Mouse (Mus musculus) kidney, embryonic 16.5 days (tissue): ENCODE data around the gene Golga7b. TPM values are rescaled to one million over a fixed set of nuclear protein-coding genes. Genes with fewer than 3 reads are reported as not detected.
A peak's percentile ranks its signal among the peaks of the same experiment; 100 is the strongest.

ENCODE experiments used
- ATAC-seq: fragments of 200-750 bp; cut with Nextera tagmentation; 2 replicates; pipeline ENCODE4 v1.8.0; 2017; ENCODE audit warnings: moderate TSS enrichment; ENCODE audit not compliant: low FRiP score, low TSS enrichment
- H3K27ac ChIP-seq: fragments of 300-500 bp; sonication (generic); 2 replicates; pipeline ENCODE4 v1.5.1; 2014; ENCODE audit warnings: low read length
- H3K27me3 ChIP-seq: fragments of 300-500 bp; sonication (generic); 2 replicates; pipeline ENCODE4 v1.6.1; 2014; ENCODE audit warnings: low read length, control low read depth, mixed read lengths; ENCODE audit not compliant: insufficient read depth
- H3K36me3 ChIP-seq: fragments of 300-500 bp; sonication (generic); 2 replicates; pipeline ENCODE4 v1.6.1; 2014; ENCODE audit warnings: low read length, control low read depth, mixed read lengths; ENCODE audit not compliant: insufficient read depth
- H3K4me1 ChIP-seq: fragments of 300-500 bp; sonication (generic); 2 replicates; pipeline ENCODE4 v1.6.1; 2014; ENCODE audit warnings: low read length, control low read depth, mixed read lengths; ENCODE audit not compliant: insufficient read depth
- H3K4me2 ChIP-seq: fragments of 300-500 bp; sonication (generic); replicated peaks from 2 replicates; pipeline ENCODE4 v1.6.1; 2014; ENCODE audit warnings: low read depth, low read length
- H3K4me3 ChIP-seq: fragments of 300-500 bp; sonication (generic); 2 replicates; pipeline ENCODE4 v1.5.1; 2014; ENCODE audit warnings: mild to moderate bottlenecking, low read length
- H3K9ac ChIP-seq: fragments of 300-500 bp; sonication (generic); replicated peaks from 2 replicates; pipeline ENCODE4 v1.6.1; 2014; ENCODE audit warnings: low read length
- H3K9me3 ChIP-seq: fragments of 300-500 bp; sonication (generic); 2 replicates; pipeline ENCODE4 v1.6.1; 2016; ENCODE audit warnings: low read length, control low read depth
- WGBS: fragments of 180-500 bp; shearing (Covaris S2); extraction: QIAGEN DNeasy Blood & Tissue Kit; methylation state at CpG from one replicate; pipeline ENCODE4 v1.1.7; 2014; 5-methylcytosine and 5-hydroxymethylcytosine counted together
- microRNA-seq: library from miRNA; unstranded; fragments of <30 nt; microRNA quantifications from one replicate; pipeline ENCODE4, GENCODE M21; 2016
- polyA plus RNA-seq: library from polyadenylated mRNA; unstranded; fragments of >200 nt; fragmentation: Nextera tagmentation; extraction: Ambion mirVana; gene quantifications from 2 replicates; pipeline ENCODE4 v1.2.1, GENCODE M21; 2015

The Golga7b gene
- polyA plus RNA-seq, 1 experiment from 2014 or later, result 0.05 TPM

DNA sequence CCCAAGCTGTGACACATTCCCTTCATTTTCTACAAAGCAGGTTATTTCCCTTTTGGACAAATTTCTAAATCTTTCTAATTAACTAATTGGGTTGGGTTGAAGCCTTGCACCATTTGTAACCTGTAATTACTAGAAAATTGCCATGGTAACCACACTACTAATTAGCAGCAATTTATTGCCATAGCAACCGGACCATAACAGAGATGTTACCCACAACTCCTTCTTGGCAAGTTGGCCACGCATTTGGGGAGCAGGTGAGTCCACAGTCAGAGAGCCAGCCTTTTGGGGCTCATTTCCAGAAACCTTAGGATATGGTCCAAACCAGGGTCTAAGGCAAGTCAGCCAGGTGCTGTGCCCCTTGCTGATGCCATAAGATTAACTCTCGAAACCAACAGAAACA lies 64.8 kb downstream of the Golga7b start:
- 67% methylated on average over 3 of the region's 3 CpGs for WGBS
- peaks cover 4% of the 10 kb centered on the region for H3K4me1 ChIP-seq
- no peaks in the 10 kb centered on the region for H3K27me3 ChIP-seq
- no peak overlapping the region for H3K4me3 ChIP-seq
- H3K36me3 ChIP-seq, result no peaks in the 10 kb centered on the region
- H3K4me2 ChIP-seq, result no peak overlapping the region
- H3K27ac ChIP-seq, result no peak overlapping the region
- no peak for ATAC-seq
- no peak overlapping the region for H3K9ac ChIP-seq
- no peaks in the 10 kb centered on the region for H3K9me3 ChIP-seq

DNA sequence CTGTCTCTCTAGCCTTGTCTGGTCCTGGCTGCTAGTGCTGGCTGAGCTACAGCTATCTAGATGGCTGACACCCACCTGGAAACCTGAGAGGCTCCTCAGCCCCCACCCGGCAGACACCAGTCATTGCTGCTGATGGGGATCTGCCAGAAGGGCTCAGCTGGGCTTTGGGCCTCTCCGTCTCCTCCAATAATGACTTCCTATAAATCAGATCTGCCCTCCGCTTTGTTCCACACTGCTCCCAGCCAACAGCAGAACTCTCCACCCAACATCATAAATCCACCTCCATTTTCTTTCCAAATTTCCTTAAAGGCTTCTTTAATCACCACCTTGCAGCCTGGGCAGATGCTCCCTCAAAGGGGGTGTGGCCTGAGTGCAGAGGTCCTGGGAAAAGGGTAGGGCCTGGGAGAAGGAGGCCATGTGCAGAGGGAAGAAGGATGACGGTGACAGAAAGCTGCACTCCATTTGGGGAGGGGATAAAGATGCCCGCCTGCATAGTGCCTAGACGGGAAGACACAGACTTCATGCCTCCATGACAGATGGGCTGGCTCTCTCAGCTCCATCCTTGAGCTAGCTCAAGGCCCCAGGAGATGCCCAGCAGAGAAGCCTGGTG lies 67.8 kb downstream of the Golga7b start:
- Histone ChIP-seq H3K4me3 (no peak overlapping the region), H3K27ac (no peak overlapping the region), H3K36me3 (no peaks in the 10 kb centered on the region), H3K27me3 (no peaks in the 10 kb centered on the region), H3K4me1 (0 out of 2 replicates have a peak, but pooled peaks cover 3% of the 10 kb centered on the region), H3K4me2 (no peak overlapping the region), H3K9me3 (no peaks in the 10 kb centered on the region), H3K9ac (no peak overlapping the region)
- WGBS, result 31% methylated on average over 6 of the region's 6 CpGs
- ATAC-seq, result no peak

DNA sequence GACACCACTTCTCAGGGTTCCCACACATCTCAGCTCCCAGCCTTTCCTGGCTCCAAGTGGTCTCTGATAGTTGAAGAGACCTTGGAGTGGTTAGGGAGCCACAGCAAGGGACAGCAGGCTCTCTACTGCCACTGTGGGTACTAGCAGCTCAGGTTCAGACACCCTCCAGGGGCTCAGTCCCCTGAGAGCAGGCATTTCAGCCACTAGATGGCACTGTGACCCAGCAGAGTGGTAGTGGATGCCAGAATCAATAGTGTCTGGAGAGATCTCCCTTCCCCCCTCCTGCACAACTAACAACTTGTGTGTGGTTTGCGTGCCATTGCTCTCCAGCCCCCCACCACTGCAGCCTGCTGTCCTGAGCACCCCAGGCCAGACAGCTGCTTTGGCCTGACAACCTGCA lies 68.5 kb downstream of the Golga7b start:
- H3K4me1 ChIP-seq, result 0 out of 2 replicates have a peak, but pooled peaks cover 3% of the 10 kb centered on the region
- no peaks in the 10 kb centered on the region for H3K36me3 ChIP-seq
- ATAC-seq, result peak; percentile 86
- no peak overlapping the region for H3K4me3 ChIP-seq
- WGBS, result 0% methylated on average over 1 of the region's 1 CpGs
- no peak overlapping the region for H3K4me2 ChIP-seq
- H3K9ac ChIP-seq, result no peak overlapping the region
- H3K27ac ChIP-seq, result no peak overlapping the region
- H3K27me3 ChIP-seq, result no peaks in the 10 kb centered on the region
- no peaks in the 10 kb centered on the region for H3K9me3 ChIP-seq

DNA sequence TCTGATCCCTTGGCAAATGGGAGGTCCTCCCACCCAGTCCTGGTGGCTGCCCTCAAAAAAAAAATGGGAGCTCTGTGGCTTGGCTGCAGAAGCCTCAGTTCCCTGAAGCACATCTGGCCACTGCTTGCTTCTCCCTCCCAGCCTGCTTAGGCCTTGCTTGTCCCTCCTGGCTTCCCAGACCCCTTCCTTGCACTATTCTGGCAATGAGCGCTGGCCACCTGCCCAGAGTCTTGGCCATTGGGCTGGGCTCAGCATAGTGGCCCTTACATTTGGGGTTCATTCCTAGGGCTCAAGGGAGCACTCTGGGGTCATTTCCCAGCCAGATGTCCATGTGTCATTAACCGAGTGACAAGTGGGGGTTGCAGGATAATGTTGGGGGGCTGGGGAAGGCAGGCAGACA lies 69.2 kb downstream of the Golga7b start:
- H3K9ac ChIP-seq, result no peak overlapping the region
- H3K27me3 ChIP-seq, result no peaks in the 10 kb centered on the region
- no peak for ATAC-seq
- no peak overlapping the region for H3K4me3 ChIP-seq
- no peaks in the 10 kb centered on the region for H3K9me3 ChIP-seq
- no peaks in the 10 kb centered on the region for H3K36me3 ChIP-seq
- 85% methylated on average over 2 of the region's 2 CpGs for WGBS
- no peak overlapping the region for H3K4me2 ChIP-seq
- 0 out of 2 replicates have a peak, but pooled peaks cover 3% of the 10 kb centered on the region for H3K4me1 ChIP-seq
- no peak overlapping the region for H3K27ac ChIP-seq

DNA sequence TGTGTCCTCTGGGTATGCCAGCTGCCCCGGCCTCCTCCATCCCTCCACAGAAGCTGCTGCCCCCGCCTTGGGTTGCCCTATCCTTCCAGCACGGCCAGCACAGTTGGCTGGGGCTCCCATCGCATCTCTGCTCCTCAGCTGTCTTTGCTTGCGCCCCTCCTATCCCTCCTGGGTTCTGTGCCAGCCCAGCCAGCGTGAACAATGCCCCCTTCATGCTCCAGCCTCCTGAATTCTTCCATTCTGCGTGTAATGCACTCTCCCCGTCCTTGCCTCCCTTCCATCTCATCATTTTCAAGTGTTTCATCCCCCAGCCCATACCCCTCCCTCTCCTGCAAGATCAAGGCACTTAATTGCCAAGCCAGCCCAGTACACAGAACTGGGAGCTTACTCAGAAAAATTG lies 69.6 kb downstream of the Golga7b start:
- WGBS, result 70% methylated on average over 8 of the region's 8 CpGs
- Histone ChIP-seq H3K4me3 (no peak overlapping the region), H3K9ac (no peak overlapping the region), H3K36me3 (no peaks in the 10 kb centered on the region), H3K27ac (no peak overlapping the region), H3K4me1 (0 out of 2 replicates have a peak, but pooled peaks cover 3% of the 10 kb centered on the region), H3K27me3 (no peaks in the 10 kb centered on the region), H3K4me2 (no peak overlapping the region), H3K9me3 (no peaks in the 10 kb centered on the region)
- no peak for ATAC-seq

DNA sequence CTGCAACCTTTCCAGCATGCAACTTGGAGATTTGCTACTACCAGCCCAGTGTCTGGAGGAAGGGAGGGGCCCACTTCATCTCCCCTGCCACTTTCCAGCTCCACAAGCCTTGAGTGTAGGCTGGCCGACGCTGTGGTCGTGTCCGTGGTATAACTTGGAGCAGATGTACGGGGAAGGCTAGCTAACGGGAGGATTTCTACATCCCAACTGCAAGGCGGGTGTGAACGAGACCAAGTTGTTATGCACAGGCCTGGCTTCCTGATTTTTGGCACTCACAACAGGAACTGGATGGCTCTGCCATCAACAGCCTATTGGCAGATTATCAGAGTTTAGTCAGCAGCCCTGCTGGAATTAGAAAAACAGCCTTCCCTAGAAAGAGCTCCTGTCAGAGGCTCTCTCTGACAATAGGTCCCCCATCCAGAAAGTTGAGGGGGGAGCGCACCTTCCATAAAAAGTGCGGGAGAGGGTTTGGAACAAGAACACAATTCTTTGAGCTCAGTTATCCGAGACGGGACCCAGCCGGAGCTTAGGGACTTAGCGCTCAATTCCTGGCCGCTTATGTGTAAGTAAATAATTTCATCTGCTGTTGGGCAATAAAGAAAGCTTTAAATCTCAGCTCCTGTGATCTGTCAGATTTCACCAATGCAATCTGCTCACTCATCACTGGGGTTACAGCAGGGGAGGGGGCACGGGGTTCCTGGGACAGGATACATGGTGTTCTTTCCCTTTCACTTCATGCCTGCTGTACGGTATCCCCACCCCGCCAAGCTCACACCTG lies 70.5 kb downstream of the Golga7b start:
- Histone ChIP-seq H3K4me2 (no peak overlapping the region), H3K36me3 (no peaks in the 10 kb centered on the region), H3K9me3 (no peaks in the 10 kb centered on the region), H3K27me3 (no peaks in the 10 kb centered on the region), H3K4me3 (no peak overlapping the region), H3K9ac (no peak overlapping the region), H3K27ac (no peak overlapping the region), H3K4me1 (0 out of 2 replicates have a peak, but pooled peaks cover 3% of the 10 kb centered on the region)
- WGBS, result 58% methylated on average over 18 of the region's 18 CpGs
- ATAC-seq, result no peak

Small RNA genes lying within 50 kb of the gene (microRNA-seq; reads per million reads assigned to microRNA genes)
- not detected for gene Gm26339
- not detected for gene Mir3085

Other genes with a start within 250 kb of the Golga7b start
- gene Ankrd2, start 211.6 kb upstream of the Golga7b start, polyA plus RNA-seq, result not detected in 2 replicates
- gene Hoga1, start 202.0 kb upstream of the Golga7b start, polyA plus RNA-seq, result 30.4 and 35.0 TPM in 2 replicates
- gene 4933411K16Rik, start 195.3 kb upstream of the Golga7b start, polyA plus RNA-seq, result 0.60 and 0.71 TPM in 2 replicates
- gene Morn4, start 161.2 kb upstream of the Golga7b start, polyA plus RNA-seq, result 32.7 and 35.2 TPM in 2 replicates
- gene Pi4k2a, start 157.1 kb upstream of the Golga7b start, polyA plus RNA-seq, result 9.1 and 15.3 TPM in 2 replicates
- gene Avpi1, start 118.5 kb upstream of the Golga7b start, polyA plus RNA-seq, result 24.9 and 30.7 TPM in 2 replicates
- gene Marveld1, start 100.2 kb upstream of the Golga7b start, polyA plus RNA-seq, result 8.6 and 8.7 TPM in 2 replicates
- gene Zfyve27, start 83.6 kb upstream of the Golga7b start, polyA plus RNA-seq, result 33.2 and 35.1 TPM in 2 replicates
- gene Sfrp5, start 45.3 kb upstream of the Golga7b start, polyA plus RNA-seq, result 0.92 and 1.1 TPM in 2 replicates
- gene Crtac1, start 184.2 kb downstream of the Golga7b start, polyA plus RNA-seq, result 6.0 and 6.2 TPM in 2 replicates